Mouse (Mus musculus) heart, postnatal 0 days (tissue): ENCODE results near the gene Mpdu1. TPM values are rescaled to one million over a fixed set of nuclear protein-coding genes. Genes with fewer than 3 reads are reported as not detected.
"Not testable (repeated sequence)": the region's sequence is repeated elsewhere in the genome, so short reads cannot be mapped to it uniquely, and the experiment has no call there.

Experiments used
- ATAC-seq: fragments of 200-750 bp; cut with Nextera tagmentation; 2 replicates; pipeline ENCODE4 v1.8.0; 2017; ENCODE audit warnings: low read depth, moderate number of reproducible peaks, moderate library complexity; ENCODE audit not compliant: insufficient read depth
- DNase-seq: peaks from one replicate; pipeline ENCODE4 v3.0.0-alpha.2; 2016; ENCODE audit warnings: low spot score
- H3K27ac ChIP-seq: fragments of 300-500 bp; sonication (generic); 2 replicates; pipeline ENCODE4 v1.5.1; 2014; ENCODE audit warnings: low read depth, mild to moderate bottlenecking
- H3K27me3 ChIP-seq: fragments of 300-500 bp; sonication (generic); 2 replicates; pipeline ENCODE4 v1.6.1; 2014; ENCODE audit warnings: low read length, mixed read lengths; ENCODE audit not compliant: control insufficient read depth, insufficient read depth
- H3K36me3 ChIP-seq: fragments of 300-500 bp; sonication (generic); replicated peaks from 2 replicates; pipeline ENCODE4 v1.6.1; 2014; ENCODE audit warnings: low read length, mixed read lengths; ENCODE audit not compliant: control insufficient read depth, insufficient read depth
- H3K4me1 ChIP-seq: fragments of 300-500 bp; sonication (generic); 2 replicates; pipeline ENCODE4 v1.6.1; 2014; ENCODE audit warnings: antibody characterized with exemption; ENCODE audit not compliant: control insufficient read depth, insufficient read depth
- H3K4me2 ChIP-seq: fragments of 300-500 bp; sonication (generic); 2 replicates; pipeline ENCODE4 v1.6.1; 2014; ENCODE audit warnings: low read depth, mild to moderate bottlenecking, low read length, moderate library complexity
- H3K4me3 ChIP-seq: fragments of 300-500 bp; sonication (generic); 2 replicates; pipeline ENCODE4 v1.5.1; 2014; ENCODE audit warnings: low read depth, low read length
- H3K9ac ChIP-seq: fragments of 300-500 bp; sonication (generic); replicated peaks from 2 replicates; pipeline ENCODE4 v1.6.1; 2014; ENCODE audit warnings: low read depth, low read length, mixed read lengths
- H3K9me3 ChIP-seq: fragments of 300-500 bp; sonication (generic); replicated peaks from 2 replicates; pipeline ENCODE4 v1.6.1; 2016; ENCODE audit warnings: low read length; ENCODE audit not compliant: control insufficient read depth
- CTCF ChIP-seq: IDR thresholded peaks from 2 replicates; pipeline ENCODE4 v1.5.1; 2016; ENCODE audit warnings: antibody characterized with exemption, control low read depth, low read depth
- EP300 ChIP-seq: IDR thresholded peaks from 2 replicates; pipeline ENCODE4 v1.6.1; 2016; ENCODE audit warnings: antibody characterized with exemption, low read depth
- WGBS: fragments of 180-500 bp; shearing (Covaris S2); extraction: QIAGEN DNeasy Blood & Tissue Kit; methylation state at CpG from one replicate; pipeline ENCODE4 v1.1.7; 2014; 5-methylcytosine and 5-hydroxymethylcytosine counted together
- polyA plus RNA-seq: library from polyadenylated mRNA; unstranded; fragments of >200 nt; fragmentation: Nextera tagmentation; extraction: Ambion mirVana; gene quantifications from 2 replicates; pipeline ENCODE4 v1.2.1, GENCODE M21; 2015
- total RNA-seq: library from RNA; depleted of rRNA; stranded (reverse); fragments of >200 nt; gene quantifications from 2 replicates; pipeline ENCODE4 v1.2.3, GENCODE M21; 2014; ENCODE audit warnings: low replicate concordance

Gene Mpdu1
- total and polyA plus RNA-seq, 2 experiments from 2014 or later = 30.0 to 123 TPM

GRCm38 (mm10) chr11:69707873-69708381, 45.5 kb upstream of the Mpdu1 start:
- Histone ChIP-seq H3K27me3 (no peaks in the 10 kb centered on the region), H3K27ac (no peak overlapping the region), H3K4me2 (no peak overlapping the region), H3K36me3 (no peaks in the 10 kb centered on the region), H3K4me1 (peaks cover 11% of the 10 kb centered on the region; the same call in 1 of the 2 replicates), H3K9me3 (no peaks in the 10 kb centered on the region), H3K9ac (no peak overlapping the region), H3K4me3 (no peak overlapping the region)
- TF ChIP-seq EP300 (no peak), CTCF (no peak)
- WGBS = 91% methylated on average over 4 of the region's 4 CpGs
- DNase-seq = no peak
- ATAC-seq = no peak

GRCm38 (mm10) chr11:69707480-69707847, 45.0 kb upstream of the Mpdu1 start:
- no peak for ATAC-seq

GRCm38 (mm10) chr11:69706775-69707479, 44.5 kb upstream of the Mpdu1 start:
- no peak overlapping the region; the same call in 1 of the 2 replicates for H3K9ac ChIP-seq
- H3K9me3 ChIP-seq = no peaks in the 10 kb centered on the region
- H3K4me1 ChIP-seq = peaks cover 11% of the 10 kb centered on the region; the same call in 1 of the 2 replicates
- ATAC-seq = peak; percentile 88
- TF ChIP-seq CTCF (no peak), EP300 (no peak)
- H3K36me3 ChIP-seq = no peaks in the 10 kb centered on the region
- WGBS = 38% methylated on average over 6 of the region's 6 CpGs
- H3K27ac ChIP-seq = peak overlapping the region; percentile 50
- DNase-seq = peak; percentile 58
- no peak overlapping the region for H3K4me3 ChIP-seq
- no peaks in the 10 kb centered on the region for H3K27me3 ChIP-seq
- no peak overlapping the region for H3K4me2 ChIP-seq

More at GRCm38 (mm10) chr11:69707480-69707847, 45.0 kb upstream of the Mpdu1 start:
- Histone ChIP-seq H3K36me3 (no peaks in the 10 kb centered on the region), H3K4me2 (no peak overlapping the region), H3K9ac (no peak overlapping the region), H3K4me1 (peaks cover 11% of the 10 kb centered on the region; the same call in 1 of the 2 replicates), H3K27ac (no peak overlapping the region), H3K9me3 (no peaks in the 10 kb centered on the region), H3K4me3 (no peak overlapping the region), H3K27me3 (no peaks in the 10 kb centered on the region)
- WGBS = 86% methylated on average over 4 of the region's 4 CpGs
- TF ChIP-seq CTCF (no peak), EP300 (no peak)
- no peak for DNase-seq

GRCm38 (mm10) chr11:69704613-69705010, 42.2 kb upstream of the Mpdu1 start:
- H3K4me3 ChIP-seq = no peak overlapping the region
- H3K36me3 ChIP-seq = no peaks in the 10 kb centered on the region
- TF ChIP-seq EP300 = no peak
- TF ChIP-seq CTCF = no peak
- H3K27me3 ChIP-seq = no peaks in the 10 kb centered on the region
- no peak overlapping the region for H3K4me2 ChIP-seq
- H3K27ac ChIP-seq = no peak overlapping the region
- 36% methylated on average over 2 of the region's 2 CpGs for WGBS
- ATAC-seq (no peak), DNase-seq (no peak)
- H3K9ac ChIP-seq = no peak overlapping the region
- peaks cover 13% of the 10 kb centered on the region; the same call in 1 of the 2 replicates for H3K4me1 ChIP-seq
- no peaks in the 10 kb centered on the region for H3K9me3 ChIP-seq

- WGBS = 56% methylated on average over 8 of the region's 8 CpGs
- DNase-seq (no peak), ATAC-seq (no peak)
- TF ChIP-seq CTCF (no peak), EP300 (no peak)
- Histone ChIP-seq H3K36me3 (no peaks in the 10 kb centered on the region), H3K9me3 (no peaks in the 10 kb centered on the region), H3K4me1 (peaks cover 15% of the 10 kb centered on the region; the same call in 1 of the 2 replicates), H3K4me3 (no peak overlapping the region), H3K4me2 (no peak overlapping the region), H3K27me3 (no peaks in the 10 kb centered on the region), H3K27ac (no peak overlapping the region), H3K9ac (no peak overlapping the region)
These were observed 41.6 kb upstream of the Mpdu1 start for GRCm38 (mm10) chr11:69703814-69704612.

- H3K27ac ChIP-seq, H3K4me2 ChIP-seq, ATAC-seq, H3K27me3 ChIP-seq, H3K4me3 ChIP-seq, DNase-seq, H3K36me3 ChIP-seq, H3K9ac ChIP-seq, H3K9me3 ChIP-seq: not testable (repeated sequence)
- peaks cover 15% of the 10 kb centered on the region; the same call in 1 of the 2 replicates for H3K4me1 ChIP-seq
- WGBS = 91% methylated on average over 2 of the region's 3 CpGs
These were observed 40.9 kb upstream of the Mpdu1 start for GRCm38 (mm10) chr11:69703381-69703780.

- WGBS = 95% methylated on average over 9 of the region's 10 CpGs
- H3K9ac ChIP-seq, H3K36me3 ChIP-seq, H3K4me2 ChIP-seq, H3K9me3 ChIP-seq, H3K27me3 ChIP-seq, ATAC-seq, H3K4me3 ChIP-seq, H3K27ac ChIP-seq, DNase-seq: not testable (repeated sequence)
- peaks cover 15% of the 10 kb centered on the region; the same call in 1 of the 2 replicates for H3K4me1 ChIP-seq
These were observed 40.4 kb upstream of the Mpdu1 start for GRCm38 (mm10) chr11:69702886-69703285.
